Mouse (Mus musculus): ENCODE measurements at regions not wholly inside any gene's neighbourhood (a gene's known extent, or its start where the extent isn't known, plus 50 kb on each side); places are given as distances from the start of the nearest gene placed in this dataset.
"Not testable (repeated sequence)": the region's sequence is repeated elsewhere in the genome, so short reads cannot be mapped to it uniquely, and the experiment has no call there.

DNA sequence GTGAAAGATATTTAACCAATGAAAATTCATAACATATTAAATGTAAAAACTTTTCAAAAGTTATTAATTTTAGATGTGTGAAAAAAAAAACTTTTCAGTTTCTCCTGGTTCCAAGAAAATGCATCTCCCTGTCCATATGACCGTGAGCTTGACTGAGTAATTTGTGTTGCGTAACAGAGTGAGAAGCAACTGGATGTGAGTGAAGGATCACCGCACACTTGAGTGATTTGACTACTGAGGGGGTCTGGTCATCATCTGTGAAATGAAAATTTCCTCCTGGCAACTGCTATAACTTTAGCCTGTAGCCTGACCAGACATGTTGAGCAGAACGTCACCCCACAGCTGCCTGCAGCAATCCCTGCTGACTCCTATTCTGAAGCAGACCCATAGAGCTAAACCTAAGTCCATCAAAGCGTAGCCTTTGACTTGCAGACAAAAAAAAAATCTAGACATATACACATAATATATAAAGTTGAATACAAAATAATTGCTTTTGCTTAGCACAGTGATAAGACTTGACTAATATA is 461.2 kb downstream of the Brinp3 start:
- no peak for DNase-seq

- no peak for DNase-seq
Measured at GRCm38 (mm10) chr1:146956347-146956746, 461.8 kb downstream of the Brinp3 start.

DNA sequence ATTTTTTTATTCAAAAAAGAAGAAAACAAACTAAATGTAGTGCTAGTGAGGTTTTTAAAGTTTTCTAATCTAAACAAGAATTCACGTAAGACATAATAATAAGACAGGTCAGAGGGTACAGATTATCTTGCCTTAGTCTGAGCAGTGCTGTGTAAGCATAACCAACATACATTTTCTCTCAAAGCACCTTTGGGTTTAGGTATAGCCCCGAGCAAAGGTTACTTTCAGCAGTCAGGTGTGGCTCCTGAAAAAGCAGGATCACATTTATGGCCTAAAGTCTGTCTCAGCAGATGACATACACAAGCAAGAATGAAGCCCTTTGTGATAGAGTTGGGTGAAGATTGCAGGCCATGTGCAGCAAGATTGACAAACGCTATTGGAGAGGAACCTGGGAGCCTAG is 465.9 kb downstream of the Brinp3 start:
- no peak for DNase-seq

- DNase-seq, result no peak
Measured at GRCm38 (mm10) chr1:146967534-146967933, 473.0 kb downstream of the Brinp3 start.

GRCm38 (mm10) chr1:146967993-146968392 is 473.4 kb downstream of the Brinp3 start:
- no peak for DNase-seq

GRCm38 (mm10) chr1:146983433-146984186 is 489.1 kb downstream of the Brinp3 start:
- peak; percentile 4 for DNase-seq

DNA sequence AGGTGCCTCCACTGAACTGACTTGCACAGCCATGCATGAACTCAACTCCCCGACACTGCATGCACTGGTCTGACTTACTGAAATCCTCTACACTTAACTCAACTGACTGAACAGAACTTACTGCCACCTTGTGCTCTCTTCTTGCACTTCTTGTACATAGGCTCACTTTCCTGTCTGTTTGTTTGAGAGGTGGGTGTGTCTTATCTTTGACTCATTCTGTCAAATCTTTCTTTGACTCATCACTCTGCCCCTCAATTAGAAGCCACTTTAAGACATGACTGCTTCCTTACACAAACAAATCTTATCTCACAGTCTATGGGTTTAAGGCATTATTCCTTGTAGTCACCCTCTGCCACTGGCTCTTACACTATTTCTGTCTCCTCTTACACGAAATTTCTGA is 505.5 kb downstream of the Brinp3 start:
- no peak for DNase-seq

DNA sequence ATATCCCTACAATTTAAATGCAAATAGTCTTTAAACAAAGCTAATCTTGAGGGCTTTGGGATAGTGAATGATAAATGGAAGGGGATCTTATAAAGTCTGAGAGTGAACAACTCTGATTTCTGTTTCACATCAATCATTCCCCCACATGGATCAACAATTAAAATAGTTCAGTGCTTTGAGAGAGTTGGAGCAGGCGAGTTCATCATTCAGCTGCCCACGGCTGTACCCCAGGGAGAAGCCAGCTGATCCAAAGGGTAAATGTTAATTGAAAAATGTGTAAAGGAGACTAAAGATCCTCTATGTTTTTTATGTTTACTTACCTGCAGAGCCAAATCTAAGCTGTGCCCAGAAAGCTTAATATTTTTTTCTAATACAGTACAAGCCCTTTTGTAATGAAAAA is 553.2 kb downstream of the Brinp3 start:
- DNase-seq, result no peak

DNA sequence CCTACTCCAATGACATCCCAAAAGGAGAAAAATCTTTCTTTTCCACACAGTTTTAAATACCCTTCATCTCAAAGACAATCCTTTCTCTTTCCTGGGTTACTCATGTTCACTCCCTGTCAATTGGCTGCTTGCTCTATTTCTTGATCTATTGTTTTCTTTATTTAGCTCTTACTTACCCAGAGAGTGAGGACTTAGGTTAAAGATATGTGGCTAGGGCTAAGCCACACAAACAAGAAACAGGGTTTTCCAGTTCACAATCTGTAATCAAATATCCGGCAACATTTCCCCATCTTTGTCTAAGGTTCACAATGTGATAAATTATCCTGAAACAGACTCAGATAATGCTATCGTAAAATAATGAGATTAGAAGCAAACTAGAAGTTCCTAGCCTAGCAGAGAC is 563.9 kb downstream of the Brinp3 start:
- DNase-seq, result no peak

GRCm38 (mm10) chr1:147074166-147074565 is 579.6 kb downstream of the Brinp3 start:
- DNase-seq, result no peak

DNA sequence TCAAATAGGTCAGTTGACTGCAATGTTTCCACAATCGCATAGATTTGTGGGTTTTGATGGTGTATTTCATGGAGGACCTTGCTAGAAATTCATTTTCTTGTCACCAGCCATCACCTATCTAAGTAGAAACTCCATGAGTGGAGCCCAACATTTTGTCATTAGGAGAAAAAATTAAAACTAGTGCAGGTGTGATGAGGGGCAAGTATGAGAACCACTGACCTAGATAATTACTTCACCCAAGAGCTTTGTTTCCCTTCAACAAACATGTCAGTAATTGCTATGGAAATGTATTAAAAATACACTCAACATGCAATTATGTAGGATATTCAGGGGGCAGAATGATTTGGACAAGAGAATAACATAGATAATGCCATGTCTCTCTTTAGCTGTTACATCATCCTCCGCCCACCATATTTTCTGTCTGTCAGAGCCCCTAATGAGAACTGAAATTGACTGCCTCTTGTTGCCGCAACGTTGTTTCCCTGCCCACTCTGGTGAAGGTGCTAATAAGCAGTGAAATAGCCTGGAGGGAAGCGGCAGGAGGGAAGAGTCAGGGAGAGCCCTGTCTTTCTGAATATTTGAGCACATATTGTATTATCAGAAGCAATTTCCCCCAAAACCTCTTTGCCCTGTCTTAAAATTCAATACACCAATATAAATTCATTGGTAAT is 589.7 kb downstream of the Brinp3 start:
- DNase-seq, result peak; percentile 30

DNA sequence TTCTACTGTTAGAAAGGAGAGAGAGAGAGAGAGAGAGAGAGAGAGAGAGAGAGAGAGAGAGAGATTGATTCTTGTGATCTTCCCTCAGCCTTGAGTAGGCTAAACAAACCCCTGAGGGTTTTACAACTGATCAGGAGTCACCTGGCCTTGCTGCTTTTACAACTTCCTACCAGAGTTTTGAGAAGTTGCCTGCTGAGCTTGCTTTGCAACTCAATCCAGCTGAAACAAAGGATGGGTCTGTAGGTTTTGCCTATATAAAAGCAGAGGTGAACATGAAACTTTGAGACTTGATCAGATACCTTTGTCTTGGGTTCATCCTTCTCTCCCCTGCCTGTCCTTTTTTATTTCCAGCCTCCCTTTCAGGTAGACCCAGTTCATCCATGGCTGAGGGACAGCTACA is 631.0 kb downstream of the Brinp3 start:
- no peak for DNase-seq

DNA sequence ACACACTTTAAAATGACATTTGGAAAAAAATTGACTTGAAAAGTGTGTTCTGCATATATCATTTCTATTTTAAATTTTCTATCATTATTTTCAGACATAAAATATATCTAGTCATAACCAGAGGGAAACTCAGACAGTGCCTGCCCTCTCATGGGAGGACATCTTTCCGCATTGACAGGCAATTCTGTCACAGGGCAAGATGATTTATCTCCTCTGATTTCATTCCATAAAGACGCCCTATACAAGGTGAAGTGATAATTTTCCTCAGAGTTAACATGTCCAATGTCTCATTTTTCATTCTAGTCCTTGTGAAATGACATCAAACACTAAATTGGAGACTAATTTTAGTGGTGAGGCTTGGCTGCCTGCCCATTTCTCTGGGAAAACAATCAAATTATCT is 643.6 kb downstream of the Brinp3 start:
- no peak for DNase-seq

DNA sequence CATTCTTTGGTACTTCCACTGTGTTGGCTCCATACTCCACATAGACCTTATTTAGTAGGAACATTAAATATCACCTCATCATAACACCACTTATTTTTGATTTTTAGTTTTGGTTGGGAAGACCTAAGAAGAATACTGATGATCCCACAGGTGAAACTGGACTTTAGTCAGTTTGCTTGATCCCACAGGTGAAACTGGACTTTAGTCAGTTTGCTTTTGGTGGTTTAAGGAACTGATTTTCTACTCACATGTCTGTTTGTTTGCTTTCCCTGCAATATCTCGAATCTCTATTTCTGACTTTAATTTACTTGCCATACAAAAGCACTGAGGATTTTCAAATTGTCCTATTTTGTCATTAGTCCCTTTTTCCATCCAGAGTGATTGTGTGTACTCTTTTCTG is 680.8 kb downstream of the Brinp3 start:
- no peak for DNase-seq

GRCm38 (mm10) chr1:147186799-147187198 is 692.2 kb downstream of the Brinp3 start:
- DNase-seq, result no peak

DNA sequence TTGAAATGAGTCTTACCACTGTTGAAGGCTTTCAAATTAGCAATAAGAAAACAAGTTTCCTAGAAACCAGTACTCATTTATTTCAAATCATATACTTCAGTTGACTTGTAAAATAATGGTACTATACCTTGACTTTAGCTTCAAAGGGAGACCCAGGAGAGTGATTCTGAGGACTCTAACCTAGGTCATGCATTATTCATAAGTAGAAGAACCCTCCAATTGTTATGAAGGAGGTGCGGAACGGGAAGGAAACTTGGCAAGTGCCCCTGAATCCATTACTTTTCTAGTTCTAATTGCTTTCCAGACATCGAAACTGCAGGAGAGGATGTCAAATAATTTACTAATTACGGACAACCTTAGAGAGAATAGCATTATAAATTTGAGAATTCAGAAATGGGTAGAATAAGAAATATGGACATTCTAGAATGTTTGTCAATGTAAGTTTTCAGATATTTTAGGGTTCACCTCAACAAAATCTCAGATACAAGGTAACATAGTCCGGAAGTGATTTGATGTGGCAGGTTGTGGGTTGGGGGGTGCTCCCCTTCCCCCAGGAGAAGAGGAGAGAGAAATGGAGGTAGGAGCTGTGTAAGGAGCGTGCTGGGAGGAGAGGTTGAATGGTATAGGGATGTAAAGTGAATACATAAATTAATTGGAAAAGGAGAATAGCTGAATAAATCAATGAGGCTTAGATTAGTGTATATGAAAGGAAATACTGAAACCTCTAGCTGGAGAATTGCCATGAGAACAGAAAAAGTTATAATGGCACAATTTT is 692.9 kb downstream of the Brinp3 start:
- DNase-seq, result no peak

- DNase-seq, result not testable (repeated sequence)
Measured at GRCm38 (mm10) chr1:147199959-147200358, 705.4 kb downstream of the Brinp3 start.

DNA sequence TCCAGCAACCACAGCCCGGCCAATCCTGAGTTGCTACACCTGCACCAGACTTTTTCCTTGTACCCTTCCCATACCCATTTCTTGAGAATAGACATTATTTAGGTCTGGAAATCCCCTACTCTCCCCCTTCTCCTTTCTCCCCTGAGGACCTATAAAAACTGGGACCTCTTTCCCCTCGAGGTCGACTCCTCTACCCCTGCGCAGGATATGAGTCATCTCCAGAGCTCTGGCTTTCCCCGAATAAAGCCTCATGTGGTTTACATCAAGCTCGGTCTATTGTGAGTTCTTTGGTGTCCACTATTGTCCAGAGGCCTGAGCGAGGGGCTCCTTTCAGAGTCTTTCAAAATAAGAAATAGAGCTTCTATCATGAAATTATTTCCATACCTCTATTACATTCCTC is 720.3 kb downstream of the Brinp3 start:
- DNase-seq, result not testable (repeated sequence)

DNA sequence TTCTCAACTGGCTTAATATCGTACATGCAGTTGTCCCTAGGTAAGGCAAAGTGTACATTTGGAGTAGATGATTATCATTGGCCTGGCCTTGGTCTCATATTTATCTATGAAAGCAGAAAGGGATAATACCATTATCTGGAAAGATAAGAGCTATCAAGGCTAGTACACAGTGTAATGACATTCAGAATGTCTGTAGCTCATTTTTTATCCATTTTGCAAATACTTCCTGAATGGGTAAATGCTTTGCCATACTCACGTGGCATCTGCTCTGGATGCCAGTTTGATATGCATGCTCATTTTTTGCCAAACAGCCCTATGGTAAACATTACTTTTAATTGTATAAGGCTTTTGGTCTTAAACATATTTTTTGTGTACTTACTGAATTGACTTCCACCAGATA is 723.4 kb downstream of the Brinp3 start:
- no peak for DNase-seq

DNA sequence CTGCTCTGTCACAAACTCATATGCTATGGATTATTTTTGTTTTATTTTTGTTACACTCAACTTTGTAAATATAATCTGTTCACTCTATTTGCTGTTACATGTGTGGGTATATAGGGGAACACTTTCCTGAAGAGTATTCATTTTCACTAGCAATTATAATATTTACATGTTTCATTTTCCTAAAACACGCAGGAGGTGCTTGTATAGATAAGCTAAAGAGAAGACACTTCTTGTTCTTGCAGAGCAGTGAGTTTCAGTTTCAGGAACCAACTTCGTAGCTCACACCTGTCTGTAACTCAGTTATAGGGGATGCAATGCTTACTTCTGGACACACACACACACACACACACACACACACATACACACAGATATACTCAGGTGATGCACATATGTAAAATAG is 724.9 kb downstream of the Brinp3 start:
- DNase-seq, result no peak

GRCm38 (mm10) chr1:147223232-147223925 is 728.8 kb downstream of the Brinp3 start:
- DNase-seq, result no peak

DNA sequence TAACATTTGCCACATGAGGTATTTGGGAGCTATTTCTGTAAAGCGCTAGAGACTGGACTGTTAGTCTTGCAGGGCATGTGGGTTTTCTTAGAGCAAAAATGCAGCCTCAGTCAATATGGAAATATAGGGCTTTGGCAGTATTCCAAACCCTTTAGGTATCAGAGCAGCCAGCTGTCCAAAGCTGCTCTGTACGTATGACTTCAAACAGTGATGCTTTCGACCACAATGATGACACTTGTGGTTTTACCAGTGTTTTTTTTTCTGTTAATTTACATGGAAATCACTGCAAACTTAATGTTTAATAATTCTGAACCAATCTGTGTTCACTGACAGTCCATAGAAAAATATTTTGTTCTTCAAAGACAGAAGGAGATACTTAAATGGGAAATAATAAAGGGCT is 743.0 kb downstream of the Brinp3 start:
- no peak for DNase-seq

DNA sequence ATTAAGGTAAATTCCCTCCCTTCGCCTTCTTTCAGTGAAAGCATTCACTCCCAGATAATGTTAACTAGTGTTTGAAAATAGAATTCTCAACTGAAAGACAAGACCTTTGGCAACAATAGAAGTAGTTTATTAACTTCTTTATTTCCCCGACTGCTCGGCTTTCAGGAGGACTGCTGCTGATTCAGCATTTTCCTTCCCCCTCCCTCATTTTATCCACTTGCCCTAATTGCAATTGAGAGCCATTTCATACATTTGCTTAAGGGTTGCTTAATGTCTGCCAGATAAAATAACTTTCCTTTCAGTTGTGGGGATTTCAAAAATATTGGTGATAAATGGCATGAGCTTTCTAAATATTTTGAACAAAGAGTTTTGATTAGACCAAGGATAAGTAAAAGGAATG is 744.5 kb downstream of the Brinp3 start:
- DNase-seq, result no peak
